Mouse (Mus musculus) stomach, embryonic 14.5 days (tissue): ENCODE results near the gene Plekhg4. TPM values are rescaled to one million over a fixed set of nuclear protein-coding genes. Genes with fewer than 3 reads are reported as not detected.

Experiments
- ATAC-seq: fragments of 200-750 bp; cut with Nextera tagmentation; 2 replicates; pipeline ENCODE4 v1.8.0; 2017; ENCODE audit warnings: low read depth, moderate TSS enrichment; ENCODE audit not compliant: insufficient number of reproducible peaks, insufficient read depth, low FRiP score
- H3K27ac ChIP-seq: fragments of 300-500 bp; sonication (generic); 2 replicates; pipeline ENCODE4 v1.5.1; 2014; ENCODE audit warnings: mild to moderate bottlenecking, low read length, moderate library complexity, mixed read lengths
- H3K27me3 ChIP-seq: fragments of 300-500 bp; sonication (generic); 2 replicates; pipeline ENCODE4 v1.6.1; 2014; ENCODE audit warnings: low read length, control low read depth, mixed read lengths; ENCODE audit not compliant: control insufficient read depth, insufficient read depth
- H3K36me3 ChIP-seq: fragments of 300-500 bp; sonication (generic); 2 replicates; pipeline ENCODE4 v1.6.1; 2014; ENCODE audit warnings: mild to moderate bottlenecking, control low read depth, low read length, moderate library complexity, mixed read lengths; ENCODE audit not compliant: control insufficient read depth, insufficient read depth
- H3K4me1 ChIP-seq: fragments of 300-500 bp; sonication (generic); 2 replicates; pipeline ENCODE4 v1.6.1; 2014; ENCODE audit warnings: low read length, control low read depth, mixed read lengths; ENCODE audit not compliant: control insufficient read depth, insufficient read depth
- H3K4me2 ChIP-seq: fragments of 300-500 bp; sonication (generic); replicated peaks from 2 replicates; pipeline ENCODE4 v1.6.1; 2014; ENCODE audit warnings: low read depth, low read length, control low read depth
- H3K4me3 ChIP-seq: fragments of 300-500 bp; sonication (generic); 2 replicates; pipeline ENCODE4 v1.5.1; 2014; ENCODE audit warnings: low read depth, low read length, control low read depth
- H3K9ac ChIP-seq: fragments of 300-500 bp; sonication (generic); replicated peaks from 2 replicates; pipeline ENCODE4 v1.6.1; 2014; ENCODE audit warnings: low read depth, mild to moderate bottlenecking, control low read depth, low read length, moderate library complexity, mixed read lengths
- H3K9me3 ChIP-seq: fragments of 300-500 bp; sonication (generic); 2 replicates; pipeline ENCODE4 v1.6.1; 2016; ENCODE audit warnings: low read depth, low read length, control low read depth; ENCODE audit not compliant: control insufficient read depth
- WGBS: fragments of 180-500 bp; shearing (Covaris S2); extraction: QIAGEN DNeasy Blood & Tissue Kit; methylation state at CpG from one replicate; pipeline ENCODE4 v1.1.7; 2014; 5-methylcytosine and 5-hydroxymethylcytosine counted together
- polyA plus RNA-seq: library from polyadenylated mRNA; unstranded; fragments of >200 nt; fragmentation: Nextera tagmentation; extraction: Ambion mirVana; gene quantifications from 2 replicates; pipeline ENCODE4 v1.2.1, GENCODE M21; 2014

Gene Plekhg4
- polyA plus RNA-seq, 1 experiment from 2014 or later = 0.64 TPM

GRCm38 (mm10) chr8:105403467-105403866, 30.4 kb downstream of the Plekhg4 start:
- ATAC-seq = no peak

GRCm38 (mm10) chr8:105404496-105404895, 31.4 kb downstream of the Plekhg4 start:
- Histone ChIP-seq H3K4me3 (no peak overlapping the region), H3K9me3 (no peaks in the 10 kb centered on the region; the same call in 1 of the 2 replicates), H3K36me3 (no peaks in the 10 kb centered on the region), H3K27me3 (no peaks in the 10 kb centered on the region), H3K4me2 (no peak overlapping the region), H3K4me1 (peaks cover 8% of the 10 kb centered on the region; the same call in 1 of the 2 replicates), H3K27ac (no peak overlapping the region), H3K9ac (no peak overlapping the region)
- no peak for ATAC-seq
- WGBS = 59% methylated on average over 1 of the region's 1 CpGs

More at GRCm38 (mm10) chr8:105403467-105403866, 30.4 kb downstream of the Plekhg4 start:
- Histone ChIP-seq H3K9me3 (no peaks in the 10 kb centered on the region; the same call in 1 of the 2 replicates), H3K4me1 (peaks cover 8% of the 10 kb centered on the region; the same call in 1 of the 2 replicates), H3K4me2 (no peak overlapping the region), H3K36me3 (no peaks in the 10 kb centered on the region), H3K4me3 (no peak overlapping the region), H3K27ac (no peak overlapping the region), H3K9ac (no peak overlapping the region), H3K27me3 (no peaks in the 10 kb centered on the region)
- WGBS = 72% methylated on average over 8 of the region's 8 CpGs

GRCm38 (mm10) chr8:105406416-105406815, 33.3 kb downstream of the Plekhg4 start:
- H3K4me1 ChIP-seq = peaks cover 8% of the 10 kb centered on the region; the same call in 1 of the 2 replicates
- no peak overlapping the region for H3K4me2 ChIP-seq
- 0 out of 2 replicates have a peak overlapping the region, but pooled peaks have one; percentile 16 for H3K27ac ChIP-seq
- no peak for ATAC-seq
- no peaks in the 10 kb centered on the region for H3K36me3 ChIP-seq
- no peaks in the 10 kb centered on the region for H3K9me3 ChIP-seq
- H3K4me3 ChIP-seq = no peak overlapping the region
- 44% methylated on average over 10 of the region's 10 CpGs for WGBS
- no peak overlapping the region for H3K9ac ChIP-seq
- no peaks in the 10 kb centered on the region for H3K27me3 ChIP-seq

- H3K27ac ChIP-seq = no peak overlapping the region
- H3K4me3 ChIP-seq = no peak overlapping the region
- WGBS = 52% methylated on average over 7 of the region's 7 CpGs
- H3K4me1 ChIP-seq = peaks cover 8% of the 10 kb centered on the region; the same call in 1 of the 2 replicates
- no peak overlapping the region for H3K4me2 ChIP-seq
- no peaks in the 10 kb centered on the region for H3K36me3 ChIP-seq
- ATAC-seq = no peak
- H3K27me3 ChIP-seq = no peaks in the 10 kb centered on the region
- no peak overlapping the region for H3K9ac ChIP-seq
- H3K9me3 ChIP-seq = no peaks in the 10 kb centered on the region
Measured at GRCm38 (mm10) chr8:105408331-105408730, 35.3 kb downstream of the Plekhg4 start.

GRCm38 (mm10) chr8:105409947-105410346, 36.9 kb downstream of the Plekhg4 start:
- WGBS = 90% methylated on average over 6 of the region's 6 CpGs
- Histone ChIP-seq H3K27me3 (no peaks in the 10 kb centered on the region), H3K4me3 (no peak overlapping the region), H3K4me2 (no peak overlapping the region), H3K27ac (no peak overlapping the region), H3K36me3 (no peaks in the 10 kb centered on the region), H3K9me3 (no peaks in the 10 kb centered on the region), H3K4me1 (peaks cover 11% of the 10 kb centered on the region; the same call in 1 of the 2 replicates), H3K9ac (no peak overlapping the region)
- ATAC-seq = no peak

GRCm38 (mm10) chr8:105413391-105413790, 40.3 kb downstream of the Plekhg4 start, which contains the start of the genes Kctd19 and Lrrc36:
TSS of gene Kctd19 (minus strand) at chr8:105413502.
TSS of gene Lrrc36 (plus strand) at chr8:105413571.
- Histone ChIP-seq H3K36me3 (no peaks in the 10 kb centered on the region), H3K4me2 (peak within 1 kb of the TSS; percentile 60), H3K27me3 (no peaks in the 10 kb centered on the region), H3K4me1 (peaks cover 3% of the 10 kb centered on the region; the same call in 1 of the 2 replicates), H3K9ac (no peak within 1 kb of the TSS), H3K9me3 (no peaks in the 10 kb centered on the region), H3K4me3 (peak within 1 kb of the TSS; percentile 25), H3K27ac (no peak within 1 kb of the TSS)
- ATAC-seq = peak; percentile 65
- 1% methylated on average over 34 of the region's 34 CpGs for WGBS

GRCm38 (mm10) chr8:105418992-105419391, 45.9 kb downstream of the Plekhg4 start:
- Histone ChIP-seq H3K4me3 (no peak overlapping the region), H3K36me3 (no peaks in the 10 kb centered on the region), H3K27me3 (no peaks in the 10 kb centered on the region), H3K9ac (no peak overlapping the region), H3K4me1 (no peaks in the 10 kb centered on the region), H3K4me2 (no peak overlapping the region), H3K9me3 (no peaks in the 10 kb centered on the region), H3K27ac (no peak overlapping the region)
- WGBS = 84% methylated on average over 2 of the region's 2 CpGs
- ATAC-seq = no peak

GRCm38 (mm10) chr8:105419800-105420199, 46.7 kb downstream of the Plekhg4 start:
- Histone ChIP-seq H3K9ac (no peak overlapping the region), H3K4me1 (no peaks in the 10 kb centered on the region), H3K4me2 (no peak overlapping the region), H3K4me3 (no peak overlapping the region), H3K9me3 (no peaks in the 10 kb centered on the region), H3K36me3 (no peaks in the 10 kb centered on the region), H3K27me3 (no peaks in the 10 kb centered on the region), H3K27ac (no peak overlapping the region)
- WGBS = 83% methylated on average over 4 of the region's 4 CpGs
- no peak for ATAC-seq

- Histone ChIP-seq H3K9me3 (no peaks in the 10 kb centered on the region), H3K4me1 (no peaks in the 10 kb centered on the region), H3K27me3 (no peaks in the 10 kb centered on the region), H3K4me3 (no peak overlapping the region), H3K9ac (no peak overlapping the region), H3K27ac (no peak overlapping the region), H3K4me2 (no peak overlapping the region), H3K36me3 (no peaks in the 10 kb centered on the region)
- WGBS = 63% methylated on average over 1 of the region's 1 CpGs
- no peak for ATAC-seq
Measured at GRCm38 (mm10) chr8:105422006-105422405, 48.9 kb downstream of the Plekhg4 start.
